Mouse (Mus musculus): ENCODE data around the gene D5Ertd579e. TPM values are rescaled to one million over a fixed set of nuclear protein-coding genes. Genes with fewer than 3 reads are reported as not detected.

D5Ertd579e gene
- total and polyA plus RNA-seq, 2 experiments, result 12.7 to 31.5 TPM

DNA sequence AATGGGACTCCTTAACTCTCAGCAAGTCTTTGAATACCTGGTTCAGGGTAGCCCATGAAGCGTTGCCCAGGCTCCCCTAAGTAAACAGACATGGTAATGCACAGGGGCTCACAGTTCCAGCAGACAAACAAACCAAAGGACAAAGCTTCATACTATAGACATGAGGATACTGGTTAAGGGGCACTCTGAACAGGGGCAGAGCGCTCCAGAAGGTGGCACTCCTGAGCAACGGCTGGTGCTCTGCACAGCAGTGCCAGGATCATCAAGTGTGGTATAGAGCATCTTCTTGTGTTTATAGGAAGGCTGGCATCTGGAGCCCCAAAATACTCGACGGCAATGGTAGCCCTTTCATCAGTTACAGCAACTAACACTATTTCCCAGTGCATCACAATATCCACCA, 92.8 kb downstream of the D5Ertd579e start:
- Histone ChIP-seq H3K9ac (ENCODE audit: low read depth, low read length) (no peak overlapping the region), H3K36me3 (ENCODE audit: control insufficient read depth, insufficient read depth, low read length) (peaks cover 47% of the 10 kb centered on the region), H3K27me3 (ENCODE audit: control insufficient read depth, insufficient read depth, low read length) (no peaks in the 10 kb centered on the region), H3K4me3 (ENCODE audit: insufficient read depth, low read depth, low read length) (no peak overlapping the region), H3K27ac (replicated peaks; ENCODE audit: insufficient read depth, low read depth, low read length) (no peak overlapping the region), H3K79me2 (ENCODE audit: control insufficient read depth, insufficient read depth, low read length) (no peaks in the 10 kb centered on the region), H3K4me1 (ENCODE audit: control insufficient read depth, insufficient read depth, low read length) (no peaks in the 10 kb centered on the region)
- peak; percentile 62 for TF ChIP-seq CTCF (IDR thresholded peaks at IDR 0.05; ENCODE audit: low read depth, low read length)
- TF ChIP-seq POLR2A (IDR thresholded peaks at IDR 0.05; ENCODE audit: extremely low read depth, insufficient read depth, low read length), result no peak
- DNase-seq (ENCODE audit: extremely low read depth, low read depth, low spot score), result no peak
- 72% methylated on average over 5 of the region's 5 CpGs for WGBS

DNA sequence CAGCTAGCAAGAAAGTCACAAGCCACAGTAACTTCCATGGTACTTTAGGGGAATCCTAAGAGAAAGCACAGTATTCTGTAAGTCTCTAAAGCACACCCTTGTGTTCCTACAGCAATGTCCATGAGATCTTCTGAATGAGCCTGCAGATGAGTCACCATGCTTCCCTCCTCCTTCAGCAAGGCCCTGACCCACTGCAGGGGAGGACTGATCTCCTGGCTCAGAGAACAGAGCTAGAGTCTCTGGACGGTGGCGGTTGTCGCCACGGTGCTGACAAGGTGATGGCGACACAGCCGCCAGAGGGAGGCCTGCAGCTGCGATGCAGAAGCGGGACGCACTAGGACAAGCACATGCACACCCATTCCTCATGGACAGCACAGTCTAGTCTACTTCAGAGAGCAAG, 93.8 kb downstream of the D5Ertd579e start:
- peaks cover 40% of the 10 kb centered on the region for H3K36me3 ChIP-seq (ENCODE audit: control insufficient read depth, insufficient read depth, low read length)
- no peak for TF ChIP-seq CTCF (IDR thresholded peaks at IDR 0.05; ENCODE audit: low read depth, low read length)
- TF ChIP-seq POLR2A (IDR thresholded peaks at IDR 0.05; ENCODE audit: extremely low read depth, insufficient read depth, low read length), result no peak
- DNase-seq (ENCODE audit: extremely low read depth, low read depth, low spot score), result no peak

DNA sequence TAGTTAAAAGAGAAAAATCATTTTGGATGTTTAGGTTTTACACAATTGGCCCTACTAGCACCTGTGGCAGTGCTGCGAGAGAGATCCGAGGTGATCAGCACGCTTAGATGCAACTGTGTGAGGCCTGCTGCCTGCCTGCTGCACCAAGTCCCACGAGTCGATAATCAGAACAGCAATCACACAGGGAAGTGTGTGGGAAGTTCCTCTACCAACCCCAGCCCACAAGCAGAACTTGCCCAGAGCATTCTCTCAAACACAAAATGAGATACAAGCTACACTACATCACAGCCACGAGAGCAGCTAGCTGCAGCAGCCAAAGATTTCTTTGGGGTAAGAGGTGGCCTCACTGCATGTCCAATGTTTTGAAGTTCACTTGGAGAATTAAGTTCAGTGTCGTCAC, 94.3 kb downstream of the D5Ertd579e start:
- WGBS, result 89% methylated on average over 7 of the region's 7 CpGs
- peaks cover 37% of the 10 kb centered on the region for H3K36me3 ChIP-seq (ENCODE audit: control insufficient read depth, insufficient read depth, low read length)
- H3K27me3 ChIP-seq (ENCODE audit: control insufficient read depth, insufficient read depth, low read length), result no peaks in the 10 kb centered on the region
- no peaks in the 10 kb centered on the region for H3K79me2 ChIP-seq (ENCODE audit: control insufficient read depth, insufficient read depth, low read length)
- H3K4me1 ChIP-seq (ENCODE audit: control insufficient read depth, insufficient read depth, low read length), result no peaks in the 10 kb centered on the region
- no peak overlapping the region for H3K9ac ChIP-seq (ENCODE audit: low read depth, low read length)
- no peak for TF ChIP-seq POLR2A (IDR thresholded peaks at IDR 0.05; ENCODE audit: extremely low read depth, insufficient read depth, low read length)
- TF ChIP-seq CTCF (IDR thresholded peaks at IDR 0.05; ENCODE audit: low read depth, low read length), result no peak
- DNase-seq (ENCODE audit: extremely low read depth, low read depth, low spot score), result no peak
- no peak overlapping the region for H3K4me3 ChIP-seq (ENCODE audit: insufficient read depth, low read depth, low read length)
- no peak overlapping the region for H3K27ac ChIP-seq (replicated peaks; ENCODE audit: insufficient read depth, low read depth, low read length)

More for the DNA sequence above, 93.8 kb downstream of the D5Ertd579e start:
- no peak overlapping the region for H3K9ac ChIP-seq (ENCODE audit: low read depth, low read length)
- no peaks in the 10 kb centered on the region for H3K27me3 ChIP-seq (ENCODE audit: control insufficient read depth, insufficient read depth, low read length)
- WGBS, result 92% methylated on average over 9 of the region's 9 CpGs
- H3K27ac ChIP-seq (replicated peaks; ENCODE audit: insufficient read depth, low read depth, low read length), result no peak overlapping the region
- H3K4me3 ChIP-seq (ENCODE audit: insufficient read depth, low read depth, low read length), result no peak overlapping the region
- no peaks in the 10 kb centered on the region for H3K79me2 ChIP-seq (ENCODE audit: control insufficient read depth, insufficient read depth, low read length)
- H3K4me1 ChIP-seq (ENCODE audit: control insufficient read depth, insufficient read depth, low read length), result no peaks in the 10 kb centered on the region

DNA sequence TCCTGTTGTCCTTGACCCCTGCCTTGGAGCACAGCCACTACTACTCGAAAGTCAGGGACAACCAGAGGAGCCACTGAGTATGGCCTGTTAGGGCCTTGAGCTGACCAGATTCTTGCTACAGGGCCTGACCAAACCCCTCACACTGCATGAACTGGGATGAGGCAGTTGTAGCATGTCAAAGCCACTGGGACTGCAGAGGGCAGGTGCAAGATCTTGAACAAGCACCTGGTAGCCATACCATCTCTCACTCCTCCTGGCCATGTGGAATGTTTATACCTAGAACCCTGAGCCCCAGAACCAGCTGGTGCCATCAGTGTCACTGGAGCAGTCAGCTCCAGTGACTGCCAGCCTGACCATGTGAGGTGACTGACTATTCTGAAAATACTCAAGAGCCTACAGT, 96.9 kb downstream of the D5Ertd579e start:
- no peaks in the 10 kb centered on the region for H3K27me3 ChIP-seq (ENCODE audit: control insufficient read depth, insufficient read depth, low read length)
- DNase-seq (ENCODE audit: extremely low read depth, low read depth, low spot score), result no peak
- H3K4me3 ChIP-seq (ENCODE audit: insufficient read depth, low read depth, low read length), result no peak overlapping the region
- TF ChIP-seq CTCF (IDR thresholded peaks at IDR 0.05; ENCODE audit: low read depth, low read length) (no peak), POLR2A (IDR thresholded peaks at IDR 0.05; ENCODE audit: extremely low read depth, insufficient read depth, low read length) (no peak)
- no peaks in the 10 kb centered on the region for H3K4me1 ChIP-seq (ENCODE audit: control insufficient read depth, insufficient read depth, low read length)
- peaks cover 24% of the 10 kb centered on the region for H3K36me3 ChIP-seq (ENCODE audit: control insufficient read depth, insufficient read depth, low read length)
- no peak overlapping the region for H3K27ac ChIP-seq (replicated peaks; ENCODE audit: insufficient read depth, low read depth, low read length)
- WGBS, result 21% methylated on average over 1 of the region's 1 CpGs
- H3K9ac ChIP-seq (ENCODE audit: low read depth, low read length), result no peak overlapping the region
- no peaks in the 10 kb centered on the region for H3K79me2 ChIP-seq (ENCODE audit: control insufficient read depth, insufficient read depth, low read length)

DNA sequence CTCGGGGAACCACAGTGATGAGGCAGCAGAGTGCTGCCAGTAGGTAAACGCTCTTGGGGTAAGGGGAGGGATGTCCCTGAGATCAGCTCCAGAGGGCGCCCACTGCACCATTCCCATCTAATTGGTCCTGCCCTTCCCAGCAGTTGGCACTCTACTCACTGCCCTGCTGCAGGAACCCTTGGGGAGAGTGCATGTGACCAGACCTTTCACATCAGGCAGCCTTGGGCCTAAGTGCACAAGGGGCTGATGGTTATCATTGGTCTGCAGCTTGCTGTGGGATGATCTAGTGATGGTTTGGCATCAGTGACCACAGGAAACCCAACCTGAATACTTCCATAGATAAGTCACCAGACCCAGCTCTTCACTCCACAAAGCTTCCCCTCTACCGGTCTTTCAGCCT, 98.2 kb downstream of the D5Ertd579e start:
- no peaks in the 10 kb centered on the region for H3K4me1 ChIP-seq (ENCODE audit: control insufficient read depth, insufficient read depth, low read length)
- no peak overlapping the region for H3K9ac ChIP-seq (ENCODE audit: low read depth, low read length)
- 36% methylated on average over 4 of the region's 4 CpGs for WGBS
- no peaks in the 10 kb centered on the region for H3K27me3 ChIP-seq (ENCODE audit: control insufficient read depth, insufficient read depth, low read length)
- H3K4me3 ChIP-seq (ENCODE audit: insufficient read depth, low read depth, low read length), result no peak overlapping the region
- peaks cover 14% of the 10 kb centered on the region for H3K36me3 ChIP-seq (ENCODE audit: control insufficient read depth, insufficient read depth, low read length)
- no peaks in the 10 kb centered on the region for H3K79me2 ChIP-seq (ENCODE audit: control insufficient read depth, insufficient read depth, low read length)
- TF ChIP-seq CTCF (IDR thresholded peaks at IDR 0.05; ENCODE audit: low read depth, low read length) (peak; percentile 51), POLR2A (IDR thresholded peaks at IDR 0.05; ENCODE audit: extremely low read depth, insufficient read depth, low read length) (no peak)
- no peak for DNase-seq (ENCODE audit: extremely low read depth, low read depth, low spot score)
- H3K27ac ChIP-seq (replicated peaks; ENCODE audit: insufficient read depth, low read depth, low read length), result no peak overlapping the region

DNA sequence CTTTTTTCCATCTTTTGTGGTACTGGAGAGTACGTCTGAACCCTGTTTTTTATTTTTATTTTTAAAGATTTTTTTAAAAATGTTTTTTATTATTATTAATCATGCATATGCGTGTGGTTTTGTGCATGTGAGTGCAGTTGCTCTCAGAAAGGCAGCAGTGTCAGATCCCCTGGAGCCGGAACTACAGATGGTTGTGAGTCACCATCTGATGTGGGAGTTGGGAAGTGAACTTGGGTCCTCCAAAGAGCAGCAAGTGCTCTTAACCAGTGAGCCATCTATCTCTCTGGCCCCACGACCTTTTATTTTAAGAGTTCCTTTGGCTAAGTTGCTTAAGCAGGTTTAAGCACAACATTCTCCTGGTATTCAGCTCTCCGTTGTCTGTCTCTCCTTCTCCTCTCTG, 99.6 kb downstream of the D5Ertd579e start:
- H3K4me1 ChIP-seq (ENCODE audit: control insufficient read depth, insufficient read depth, low read length), result no peaks in the 10 kb centered on the region
- no peak for DNase-seq (ENCODE audit: extremely low read depth, low read depth, low spot score)
- 60% methylated on average over 5 of the region's 5 CpGs for WGBS
- TF ChIP-seq POLR2A (IDR thresholded peaks at IDR 0.05; ENCODE audit: extremely low read depth, insufficient read depth, low read length) (no peak), CTCF (IDR thresholded peaks at IDR 0.05; ENCODE audit: low read depth, low read length) (no peak)
- no peak overlapping the region for H3K9ac ChIP-seq (ENCODE audit: low read depth, low read length)
- H3K27me3 ChIP-seq (ENCODE audit: control insufficient read depth, insufficient read depth, low read length), result no peaks in the 10 kb centered on the region
- H3K36me3 ChIP-seq (ENCODE audit: control insufficient read depth, insufficient read depth, low read length), result peaks cover 5% of the 10 kb centered on the region
- no peak overlapping the region for H3K27ac ChIP-seq (replicated peaks; ENCODE audit: insufficient read depth, low read depth, low read length)
- no peaks in the 10 kb centered on the region for H3K79me2 ChIP-seq (ENCODE audit: control insufficient read depth, insufficient read depth, low read length)
- H3K4me3 ChIP-seq (ENCODE audit: insufficient read depth, low read depth, low read length), result no peak overlapping the region
